Mouse (Mus musculus) yolk sac, embryonic 10.5 days (tissue): ENCODE data around the gene Smu1.
A peak's percentile ranks its signal among the peaks of the same experiment; 100 is the strongest.

ENCODE experiments used
- DNase-seq: peaks from one replicate; pipeline ENCODE4 v3.0.0-alpha.2; 2017; ENCODE audit warnings: low spot score

Smu1 gene

GRCm38 (mm10) chr4:40757157-40757779 lies 455 bp downstream of the Smu1 start:
- DNase-seq, result no peak

- no peak for DNase-seq
These were observed 22.4 kb downstream of the Smu1 start for GRCm38 (mm10) chr4:40735351-40735750.

GRCm38 (mm10) chr4:40731262-40731661 lies 26.5 kb downstream of the Smu1 start:
- no peak for DNase-seq

- DNase-seq, result no peak
These were observed 30.5 kb downstream of the Smu1 start for GRCm38 (mm10) chr4:40727247-40727646.

GRCm38 (mm10) chr4:40725554-40725953 lies 32.2 kb downstream of the Smu1 start:
- DNase-seq, result no peak

GRCm38 (mm10) chr4:40725141-40725540 lies 32.6 kb downstream of the Smu1 start:
- no peak for DNase-seq

- DNase-seq, result peak; percentile 86
These were observed 34.8 kb downstream of the Smu1 start for GRCm38 (mm10) chr4:40722687-40723460.

GRCm38 (mm10) chr4:40722011-40722666 lies 35.6 kb downstream of the Smu1 start, which contains the start of gene Dnaja1:
Gene Dnaja1 (plus strand): TSS chr4:40722150.
- peak; percentile 97 for DNase-seq

GRCm38 (mm10) chr4:40720910-40721309 lies 36.8 kb downstream of the Smu1 start:
- DNase-seq, result no peak

- no peak for DNase-seq
These were observed 40.6 kb downstream of the Smu1 start for GRCm38 (mm10) chr4:40717141-40717540.

- DNase-seq, result no peak
These were observed 53.9 kb downstream of the Smu1 start for GRCm38 (mm10) chr4:40703710-40704275.

- DNase-seq, result peak; percentile 96
These were observed 54.7 kb downstream of the Smu1 start, which contains the start of gene Aptx for GRCm38 (mm10) chr4:40702797-40703709. Gene Aptx (minus strand): TSS chr4:40703194.

GRCm38 (mm10) chr4:40701796-40702195 lies 55.9 kb downstream of the Smu1 start:
- peak; percentile 45 for DNase-seq

GRCm38 (mm10) chr4:40700216-40700615 lies 57.5 kb downstream of the Smu1 start:
- DNase-seq, result peak; percentile 81

- no peak for DNase-seq
These were observed 60.7 kb downstream of the Smu1 start for GRCm38 (mm10) chr4:40697059-40697458.

GRCm38 (mm10) chr4:40691100-40691499 lies 66.6 kb downstream of the Smu1 start:
- no peak for DNase-seq
